Mouse (Mus musculus): ENCODE results near the gene Frmpd3. TPM values are rescaled to one million over a fixed set of nuclear protein-coding genes. Genes with fewer than 3 reads are reported as not detected.
A peak's percentile ranks its signal among the peaks of the same experiment; 100 is the strongest.

The Frmpd3 gene
- total RNA-seq, 2 experiments from 2014 or later: 29.3 to 29.6 TPM

GRCm38 (mm10) chrX:140456279-140456731 lies 114.2 kb downstream of the Frmpd3 start, which contains the start of gene Prps1:
Gene Prps1 (plus strand): TSS chrX:140456613.
- peak; percentile 80 to 89 for DNase-seq (ENCODE audit: low spot score in 2 of 2)

GRCm38 (mm10) chrX:140456751-140457491 lies 114.9 kb downstream of the Frmpd3 start:
- DNase-seq (ENCODE audit: low spot score in 2 of 2): peak in 1 of 2 experiments; percentile 7

GRCm38 (mm10) chrX:140457502-140457901 lies 115.4 kb downstream of the Frmpd3 start:
- no peak for DNase-seq (ENCODE audit: low spot score in 2 of 2)

- no peak for DNase-seq (ENCODE audit: low spot score in 2 of 2)
Observed at GRCm38 (mm10) chrX:140478231-140478630, 136.2 kb downstream of the Frmpd3 start.

- no peak for DNase-seq (ENCODE audit: low spot score in 2 of 2)
Observed at GRCm38 (mm10) chrX:140479171-140479570, 137.1 kb downstream of the Frmpd3 start.

Small RNA genes lying within 50 kb of the gene (microRNA-seq; reads per million reads assigned to microRNA genes)
- 251 to 381 reads per million in 2 experiments for gene Mir3475

Other genes with a start within 250 kb of the Frmpd3 start
- gene Prps1, start 114.3 kb downstream of the Frmpd3 start, total RNA-seq (2021): 10 to 100 TPM; 58.7 to 66.4 TPM